Mouse (Mus musculus) left cerebral cortex, postnatal 14 days (tissue): Measurements from ENCODE around the gene Gm17535. TPM values are rescaled to one million over a fixed set of nuclear protein-coding genes. Genes with fewer than 3 reads are reported as not detected.
"Not testable (repeated sequence)": the region's sequence is repeated elsewhere in the genome, so short reads cannot be mapped to it uniquely, and the experiment has no call there.

Source experiments
- DNase-seq, 2 experiments: peaks; one replicate each; pipeline ENCODE4 v3.0.0; 2021 to 2022; ENCODE audit warnings: low spot score in 2 of 2, mixed read lengths in 1 of 2
- intact Hi-C: fragments of 180-260 bp; cut with DNase I; formaldehyde crosslinking; loops from one replicate; pipeline ENCODE4 v1.15.1; 2025
- microRNA-seq, 2 experiments: library from miRNA; unstranded; fragments of <30 nt; microRNA quantifications; one replicate each; pipeline ENCODE4 v1.2.0; 2022
- total RNA-seq, 2 experiments: library from RNA; stranded (reverse); gene quantifications; 2 replicates each; pipeline ENCODE4 v1.2.3; 2021

The Gm17535 gene
- total RNA-seq, 2 experiments from 2014 or later, result not detected

DNA sequence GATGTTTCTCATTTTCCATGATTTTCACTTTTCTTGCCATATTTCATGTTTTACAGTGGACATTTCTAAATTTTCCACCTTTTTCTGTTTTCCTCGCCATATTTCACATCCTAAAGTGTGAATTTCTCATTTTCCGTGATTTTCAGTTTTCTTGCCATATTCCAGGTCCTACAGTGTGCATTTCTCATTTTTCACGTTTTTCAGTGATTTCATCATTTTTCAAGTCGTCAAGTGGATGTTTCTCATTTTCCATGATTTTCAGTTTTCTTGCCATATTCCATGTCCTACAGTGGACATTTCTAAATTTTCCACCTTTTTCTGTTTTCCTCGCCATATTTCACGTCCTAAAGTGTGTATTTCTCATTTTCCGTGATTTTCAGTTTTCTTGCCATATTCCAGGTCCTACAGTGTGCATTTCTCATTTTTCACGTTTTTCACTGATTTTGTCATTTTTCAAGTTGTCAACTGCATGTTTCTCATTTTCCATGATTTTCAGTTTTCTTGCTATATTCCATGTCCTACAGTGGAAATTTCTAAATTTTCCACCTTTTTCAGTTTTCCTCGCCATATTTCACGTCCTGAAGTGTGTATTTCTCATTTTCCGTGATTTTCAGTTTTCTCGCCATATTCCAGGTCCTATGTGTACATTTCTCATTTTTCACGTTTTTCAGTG lies 11.0 kb upstream of the Gm17535 start, which contains the start of gene Gm10718:
TSS of gene Gm10718 (plus strand) at position 236 of the 673 bp plus-strand sequence.
- intact Hi-C loops, result not testable (repeated sequence)

GRCm38 (mm10) chr9:3023985-3024648 lies 10.3 kb upstream of the Gm17535 start:
- intact Hi-C loops, result not testable (repeated sequence)

More for the DNA sequence above, 11.0 kb upstream of the Gm17535 start, which contains the start of gene Gm10718:
- peak; percentile 8 to 34 for DNase-seq

DNA sequence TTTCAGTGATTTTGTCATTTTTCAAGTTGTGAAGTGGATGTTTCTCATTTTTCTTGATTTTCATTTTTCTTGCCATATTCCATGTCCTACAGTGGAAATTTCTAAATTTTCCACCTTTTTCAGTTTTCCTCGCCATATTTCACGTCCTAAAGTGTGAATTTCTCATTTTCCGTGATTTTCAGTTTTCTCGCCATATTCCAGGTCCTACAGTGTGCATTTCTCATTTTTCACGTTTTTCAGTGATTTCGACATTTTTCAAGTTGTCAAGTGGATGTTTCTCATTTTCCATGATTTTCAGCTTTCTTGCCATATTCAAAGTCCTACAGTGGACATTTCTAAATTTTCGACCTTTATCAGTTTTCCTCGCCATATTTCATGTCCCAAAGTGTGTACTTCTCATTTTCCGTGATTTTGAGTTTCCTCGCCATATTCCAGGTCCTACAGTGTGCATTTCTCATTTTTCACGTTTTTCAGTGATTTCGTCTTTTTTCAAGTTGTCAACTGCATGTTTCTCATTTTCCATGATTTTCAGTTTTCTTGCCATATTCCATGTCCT lies 9.4 kb upstream of the Gm17535 start, which contains the start of gene Gm10717:
TSS of gene Gm10717 (plus strand) at position 506 of the 556 bp plus-strand sequence.
- intact Hi-C loops, result not testable (repeated sequence)
- peak; percentile 58 to 79 for DNase-seq

More at GRCm38 (mm10) chr9:3023985-3024648, 10.3 kb upstream of the Gm17535 start:
- DNase-seq, result peak; percentile 72 to 86

DNA sequence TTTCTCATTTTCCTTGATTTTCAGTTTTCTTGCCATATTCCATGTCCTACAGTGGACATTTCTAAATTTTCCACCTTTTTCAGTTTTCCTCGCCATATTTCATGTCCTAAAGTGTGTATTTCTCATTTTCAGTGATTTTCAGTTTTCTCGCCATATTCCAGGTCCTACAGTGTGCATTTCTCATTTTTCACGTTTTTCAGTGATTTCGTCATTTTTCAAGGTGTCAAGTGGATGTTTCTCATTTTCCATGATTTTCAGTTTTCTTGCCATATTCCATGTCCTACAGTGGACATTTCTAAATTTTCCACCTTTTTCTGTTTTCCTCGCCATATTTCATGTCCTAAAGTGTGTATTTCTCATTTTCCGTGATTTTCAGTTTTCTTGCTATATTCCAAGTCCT lies 8.7 kb upstream of the Gm17535 start:
- intact Hi-C loops, result not testable (repeated sequence)
- peak; percentile 63 to 89 for DNase-seq

GRCm38 (mm10) chr9:3026136-3026535 lies 8.3 kb upstream of the Gm17535 start:
- DNase-seq, intact Hi-C loops: not testable (repeated sequence)

DNA sequence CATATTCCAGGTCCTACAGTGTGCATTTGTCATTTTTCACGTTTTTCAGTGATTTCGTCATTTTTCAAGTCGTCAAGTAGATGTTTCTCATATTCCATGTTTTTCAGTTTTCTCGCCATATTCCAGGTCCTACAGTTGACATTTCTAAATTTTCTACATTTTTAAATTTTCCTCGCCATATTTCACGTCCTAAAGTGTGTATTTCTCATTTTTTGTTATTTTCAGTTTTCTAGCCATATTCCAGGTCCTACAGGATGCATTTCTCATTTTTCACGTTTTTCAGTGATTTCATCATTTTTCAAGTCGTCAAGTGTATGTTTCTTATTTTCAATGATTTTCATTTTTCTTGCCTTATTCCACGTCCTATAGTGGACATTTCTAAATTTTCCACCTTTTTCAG lies 7.7 kb upstream of the Gm17535 start:
- intact Hi-C loops, DNase-seq: not testable (repeated sequence)

DNA sequence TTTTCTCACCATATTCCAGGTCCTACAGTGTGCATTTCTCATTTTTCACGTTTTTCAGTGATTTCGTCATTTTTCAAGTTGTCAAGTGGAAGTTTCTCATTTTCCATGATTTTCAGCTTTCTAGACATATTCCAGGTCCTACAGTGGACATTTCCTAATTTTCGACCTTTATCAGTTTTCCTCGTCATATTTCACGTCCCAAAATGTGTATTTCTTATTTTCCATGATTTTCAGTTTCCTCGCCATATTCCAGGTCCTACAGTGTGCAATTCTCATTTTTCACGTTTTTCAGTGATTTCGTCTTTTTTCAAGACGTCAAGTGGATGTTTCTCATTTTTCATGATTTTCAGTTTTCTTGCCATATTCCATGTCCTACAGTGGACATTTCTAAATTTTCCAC lies 7.2 kb upstream of the Gm17535 start:
- intact Hi-C loops, DNase-seq: not testable (repeated sequence)

GRCm38 (mm10) chr9:3029276-3030000 lies 5.0 kb upstream of the Gm17535 start:
- peak; percentile 36 to 57 for DNase-seq
- intact Hi-C loops, result not testable (repeated sequence)

- DNase-seq, intact Hi-C loops: not testable (repeated sequence)
Observed at GRCm38 (mm10) chr9:3030677-3031318, 3.6 kb upstream of the Gm17535 start.

- intact Hi-C loops, result not testable (repeated sequence)
Observed at GRCm38 (mm10) chr9:3036577-3036976, 2.2 kb downstream of the Gm17535 start, which contains the start of gene Gm10715. Gene Gm10715 (plus strand): TSS chr9:3036877.

DNA sequence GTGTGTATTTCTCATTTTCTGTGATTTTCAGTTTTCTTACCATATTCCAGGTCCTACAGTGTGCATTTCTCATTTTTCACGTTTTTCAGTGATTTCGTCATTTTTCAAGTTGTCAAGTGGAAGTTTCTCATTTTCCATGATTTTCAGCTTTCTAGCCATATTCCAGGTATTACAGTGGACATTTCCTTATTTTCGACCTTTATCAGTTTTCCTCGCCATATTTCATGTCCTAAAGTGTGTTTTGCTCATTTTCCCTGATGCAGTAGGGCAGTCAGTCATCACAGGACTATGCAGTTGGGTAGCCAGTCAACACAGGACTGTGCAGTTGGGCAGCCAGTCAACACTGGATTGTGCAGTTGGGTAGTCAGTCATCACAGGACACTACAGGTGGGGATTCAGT lies 3.8 kb downstream of the Gm17535 start:
- DNase-seq, intact Hi-C loops: not testable (repeated sequence)

More at GRCm38 (mm10) chr9:3036577-3036976, 2.2 kb downstream of the Gm17535 start, which contains the start of gene Gm10715:
- not testable (repeated sequence) for DNase-seq

Small RNA genes within 50 kb of the gene (microRNA-seq; reads per million reads assigned to microRNA genes)
- gene Mir101c, result 0 reads per million in 2 experiments

Other genes starting within 250 kb of the Gm17535 start
- not detected for gene Gm10722, start 33.7 kb upstream of the Gm17535 start, total RNA-seq
- not detected for gene Gm11168, start 31.3 kb upstream of the Gm17535 start, total RNA-seq
- gene Gm10721, start 21.5 kb upstream of the Gm17535 start, total RNA-seq, result not detected
- gene Gm10720, start 18.9 kb upstream of the Gm17535 start, total RNA-seq, result not detected
- gene Gm10719, start 17.2 kb upstream of the Gm17535 start, total RNA-seq, result 1 to 10 TPM in 1 of 2 experiments, not detected in 1; 1.5 TPM
- gene Gm10718, start 11.1 kb upstream of the Gm17535 start, total RNA-seq, result under 1 TPM in 1 of 2 experiments, not detected in 1; 0.72 TPM
- under 1 TPM in 1 of 2 experiments, not detected in 1; 0.68 TPM for gene Gm10717, start 9.2 kb upstream of the Gm17535 start, total RNA-seq
- not detected for gene Gm10715, start 2.3 kb downstream of the Gm17535 start, total RNA-seq